Mouse (Mus musculus): ENCODE data around the gene Sfi1. TPM values are rescaled to one million over a fixed set of nuclear protein-coding genes. Genes with fewer than 3 reads are reported as not detected.
"Not testable (repeated sequence)": the region's sequence is repeated elsewhere in the genome, so short reads cannot be mapped to it uniquely, and the experiment has no call there.

Gene Sfi1
- polyA plus RNA-seq (2012; rRNA removed): 14.1 and 20.9 TPM in 2 replicates

GRCm38 (mm10) chr11:3193363-3193762 lies at the start of gene Sfi1:
Sfi1 (minus strand) TSS chr11:3193463.
- DNase-seq (ENCODE audit: low read depth, low spot score): no peak
- WGBS: 86% methylated on average over 25 of the region's 25 CpGs

- no peak for DNase-seq (ENCODE audit: low read depth, low spot score)
- 92% methylated on average over 7 of the region's 7 CpGs for WGBS
Measured at GRCm38 (mm10) chr11:3242395-3242794, 49.1 kb upstream of the Sfi1 start.

- WGBS: 43% methylated on average over 5 of the region's 5 CpGs
- no peak for DNase-seq (ENCODE audit: low read depth, low spot score)
Measured at GRCm38 (mm10) chr11:3235277-3235676, 42.0 kb upstream of the Sfi1 start.

- no peak for DNase-seq (ENCODE audit: low read depth, low spot score)
- 92% methylated on average over 4 of the region's 4 CpGs for WGBS
Measured at GRCm38 (mm10) chr11:3233704-3234103, 40.4 kb upstream of the Sfi1 start.

- WGBS: 50% methylated on average over 3 of the region's 3 CpGs
- DNase-seq (ENCODE audit: low read depth, low spot score): no peak
Measured at GRCm38 (mm10) chr11:3232248-3232647, 39.0 kb upstream of the Sfi1 start.

- no peak for DNase-seq (ENCODE audit: low read depth, low spot score)
- 96% methylated on average over 3 of the region's 3 CpGs for WGBS
Measured at GRCm38 (mm10) chr11:3227113-3227512, 33.9 kb upstream of the Sfi1 start.

- 34% methylated on average over 5 of the region's 5 CpGs for WGBS
- no peak for DNase-seq (ENCODE audit: low read depth, low spot score)
Measured at GRCm38 (mm10) chr11:3223105-3223504, 29.8 kb upstream of the Sfi1 start.

GRCm38 (mm10) chr11:3212526-3212925 lies 19.3 kb upstream of the Sfi1 start:
- DNase-seq (ENCODE audit: low read depth, low spot score): no peak
- 36% methylated on average over 1 of the region's 1 CpGs for WGBS

GRCm38 (mm10) chr11:3206783-3207182 lies 13.5 kb upstream of the Sfi1 start:
- DNase-seq (ENCODE audit: low read depth, low spot score): no peak
- 95% methylated on average over 3 of the region's 3 CpGs for WGBS

- no peak for DNase-seq (ENCODE audit: low read depth, low spot score)
- WGBS: 83% methylated on average over 3 of the region's 3 CpGs
Measured at GRCm38 (mm10) chr11:3205207-3205606, 11.9 kb upstream of the Sfi1 start.

- DNase-seq (ENCODE audit: low read depth, low spot score): no peak
- 83% methylated on average over 2 of the region's 2 CpGs for WGBS
Measured at GRCm38 (mm10) chr11:3203771-3204170, 10.5 kb upstream of the Sfi1 start.

- no peak for DNase-seq (ENCODE audit: low read depth, low spot score)
- WGBS: under 1% methylated on average over 57 of the region's 57 CpGs
Measured at GRCm38 (mm10) chr11:3202781-3203441, 9.6 kb upstream of the Sfi1 start.

GRCm38 (mm10) chr11:3202231-3202701 lies 9.0 kb upstream of the Sfi1 start, which contains the start of gene Eif4enif1:
Eif4enif1 (plus strand) TSS chr11:3202392.
- DNase-seq (ENCODE audit: low read depth, low spot score): no peak
- WGBS: under 1% methylated on average over 46 of the region's 57 CpGs

- 3% methylated on average over 16 of the region's 16 CpGs for WGBS
- DNase-seq (ENCODE audit: low read depth, low spot score): no peak
Measured at GRCm38 (mm10) chr11:3201326-3202230, 8.3 kb upstream of the Sfi1 start.

GRCm38 (mm10) chr11:3200636-3201035 lies 7.4 kb upstream of the Sfi1 start:
- DNase-seq (ENCODE audit: low read depth, low spot score): not testable (repeated sequence)
- 93% methylated on average over 5 of the region's 7 CpGs for WGBS

- WGBS: 87% methylated on average over 1 of the region's 1 CpGs
- not testable (repeated sequence) for DNase-seq (ENCODE audit: low read depth, low spot score)
Measured at GRCm38 (mm10) chr11:3182707-3183106, 10.6 kb downstream of the Sfi1 start.

GRCm38 (mm10) chr11:3181971-3182370 lies 11.3 kb downstream of the Sfi1 start:
- WGBS: 58% methylated on average over 1 of the region's 1 CpGs
- not testable (repeated sequence) for DNase-seq (ENCODE audit: low read depth, low spot score)

GRCm38 (mm10) chr11:3181250-3181649 lies 12.0 kb downstream of the Sfi1 start:
- DNase-seq (ENCODE audit: low read depth, low spot score): not testable (repeated sequence)
- 56% methylated on average over 4 of the region's 4 CpGs for WGBS

GRCm38 (mm10) chr11:3180510-3181160 lies 12.6 kb downstream of the Sfi1 start:
- not testable (repeated sequence) for DNase-seq (ENCODE audit: low read depth, low spot score)
- WGBS: 74% methylated on average over 6 of the region's 6 CpGs

- WGBS: 84% methylated on average over 7 of the region's 7 CpGs
- DNase-seq (ENCODE audit: low read depth, low spot score): not testable (repeated sequence)
Measured at GRCm38 (mm10) chr11:3179726-3180092, 13.6 kb downstream of the Sfi1 start.

Measured in large intestine, adult 2 months (tissue).